Comparison of ENCODE assay signal across 24 mouse cellular contexts in the genomic region with DNA sequence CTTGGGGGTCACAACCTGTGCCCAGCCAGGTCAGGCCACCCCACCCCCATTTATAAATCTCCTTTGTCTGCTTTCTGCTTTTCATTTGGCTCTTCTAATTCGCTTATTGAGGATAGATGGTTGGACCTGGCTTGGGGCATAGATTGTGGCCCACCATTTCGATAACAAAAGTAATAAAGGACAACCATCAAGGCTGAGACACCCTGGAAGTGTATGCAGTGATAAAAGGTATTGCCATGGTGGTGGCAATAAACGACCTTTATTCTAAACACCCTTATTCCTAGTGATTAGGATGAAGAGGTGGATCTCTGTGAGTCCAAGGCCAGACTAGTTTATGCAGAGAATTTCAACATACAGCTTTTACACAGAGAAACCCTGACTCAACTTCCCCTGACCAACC.
A peak's percentile ranks its signal among the peaks of the same experiment; 100 is the strongest.
DNase-seq lines count a peak whose midpoint lies in the region; ATAC-seq and TF ChIP-seq lines count a peak whose summit lies in the region.
"Had no signal": no experiment of that assay in that cellular context is flagged by ENCODE, and none has a peak within 500 bp of the region (broad histone marks: within the 10 kb centered on the region; RNA-seq: fewer than 3 reads in every experiment).

No protein-coding gene starts in this region.

- no peak overlapping the region for H3K4me2 ChIP-seq in intestine, embryonic 15.5 days (replicated peaks)
- no peak overlapping the region for H3K4me2 ChIP-seq in intestine, postnatal 0 days (replicated peaks; ENCODE audit: low read depth)
- H3K4me2 ChIP-seq: embryonic facial prominence, embryonic 12.5 days; forebrain, embryonic 13.5 days; forebrain, embryonic 15.5 days had no signal

- ATAC-seq in intestine, embryonic 15.5 days, result peak; percentile 81
- peak; percentile 69 for ATAC-seq in intestine, postnatal 0 days
- ATAC-seq in megakaryocyte-erythroid progenitor cell, adult 5-6 weeks (replicated peaks; ENCODE audit: low FRiP score, low TSS enrichment, poor library complexity, severe bottlenecking), result no peak
- ATAC-seq: activated CD4-positive, CD25-positive, alpha-beta regulatory T cell, adult 4 months; CD4-positive, CD25-positive, alpha-beta regulatory T cell, adult 4 months; forebrain, embryonic 13.5 days; forebrain, embryonic 15.5 days; Patski had no signal

- H3K36me3 ChIP-seq in intestine, embryonic 15.5 days, result no peaks in the 10 kb centered on the region
- no peaks in the 10 kb centered on the region for H3K36me3 ChIP-seq in intestine, postnatal 0 days (ENCODE audit: control insufficient read depth, insufficient read depth)
- H3K36me3 ChIP-seq: embryonic facial prominence, embryonic 10.5 days; embryonic facial prominence, embryonic 12.5 days; forebrain, embryonic 15.5 days; G1E had no signal

- H3K27me3 ChIP-seq in intestine, embryonic 15.5 days (replicated peaks), result no peaks in the 10 kb centered on the region
- H3K27me3 ChIP-seq in intestine, postnatal 0 days (replicated peaks; ENCODE audit: control insufficient read depth, insufficient read depth, low read length), result no peaks in the 10 kb centered on the region
- H3K27me3 ChIP-seq: CH12.LX; embryonic facial prominence, embryonic 12.5 days; forebrain, embryonic 13.5 days; forebrain, embryonic 15.5 days; Patski had no signal

- no peak overlapping the region for H3K9ac ChIP-seq in intestine, embryonic 15.5 days
- H3K9ac ChIP-seq in intestine, postnatal 0 days (ENCODE audit: low read depth, low read length), result no peak overlapping the region
- H3K9ac ChIP-seq: embryonic facial prominence, embryonic 12.5 days; forebrain, embryonic 13.5 days; forebrain, embryonic 15.5 days had no signal

- TF ChIP-seq CTCF in intestine, postnatal 0 days (IDR thresholded peaks at IDR 0.05; ENCODE audit: low read depth), result no peak

- peak; percentile 83 for DNase-seq in heart, adult 11 months
- DNase-seq in heart, postnatal 25 days (ENCODE audit: low spot score), result no peak
- DNase-seq in left cerebral cortex, postnatal 10 days (ENCODE audit: extremely low spot score in 1 of 2, low spot score in 2 of 2), result no peak
- DNase-seq: adrenal gland, adult 8-10 months; adrenal gland, postnatal 14 days; adrenal gland, postnatal 36 days; B cell, adult 2 months; cerebellum, adult 11-12 months; cerebellum, adult 2 months; cerebellum, adult 9-10 months; cerebellum, postnatal 10 days; cerebellum, postnatal 25 days had no signal

- H3K9me3 ChIP-seq in intestine, embryonic 15.5 days, result no peaks in the 10 kb centered on the region
- no peaks in the 10 kb centered on the region for H3K9me3 ChIP-seq in intestine, postnatal 0 days (ENCODE audit: control insufficient read depth)
- H3K9me3 ChIP-seq: embryonic facial prominence, embryonic 10.5 days; embryonic facial prominence, embryonic 12.5 days; forebrain, embryonic 13.5 days; forebrain, embryonic 15.5 days; G1E had no signal

- intact Hi-C loops in heart, postnatal 25 days (cut with DNase I), result no loop called here
- intact Hi-C loops in left cerebral cortex, postnatal 10 days (cut with DNase I), result no loop called here

- 64% methylated on average over 3 of the region's 3 CpGs for WGBS in intestine, embryonic 15.5 days
- WGBS in intestine, postnatal 0 days, result 49% methylated on average over 3 of the region's 3 CpGs

- no peak overlapping the region for H3K4me3 ChIP-seq in intestine, embryonic 15.5 days (replicated peaks)
- no peak overlapping the region for H3K4me3 ChIP-seq in intestine, postnatal 0 days (ENCODE audit: low read depth, low read length)
- H3K4me3 ChIP-seq: embryonic facial prominence, embryonic 10.5 days; embryonic facial prominence, embryonic 12.5 days; forebrain, embryonic 13.5 days; forebrain, embryonic 15.5 days had no signal

- H3K27ac ChIP-seq in intestine, embryonic 15.5 days, result no peak overlapping the region
- no peak overlapping the region for H3K27ac ChIP-seq in intestine, postnatal 0 days (ENCODE audit: low read depth, low read length)
- H3K27ac ChIP-seq: embryonic facial prominence, embryonic 10.5 days; embryonic facial prominence, embryonic 12.5 days; forebrain, embryonic 13.5 days; forebrain, embryonic 15.5 days had no signal

- H3K4me1 ChIP-seq in intestine, embryonic 15.5 days (replicated peaks), result no peaks in the 10 kb centered on the region
- H3K4me1 ChIP-seq in intestine, postnatal 0 days (replicated peaks; ENCODE audit: control insufficient read depth, insufficient read depth, low read length), result no peaks in the 10 kb centered on the region
- H3K4me1 ChIP-seq: embryonic facial prominence, embryonic 12.5 days; forebrain, embryonic 13.5 days; forebrain, embryonic 15.5 days had no signal
